Mouse (Mus musculus): ENCODE data around the gene Rasl10b.
A peak's percentile ranks its signal among the peaks of the same experiment; 100 is the strongest.

Rasl10b gene

GRCm38 (mm10) chr11:83409087-83409754 is at the start of gene Rasl10b:
Rasl10b (plus strand) TSS chr11:83409137.
- peak; percentile 86 for DNase-seq

- no peak for DNase-seq
Observed at GRCm38 (mm10) chr11:83364656-83365055, 44.3 kb upstream of the Rasl10b start.

DNA sequence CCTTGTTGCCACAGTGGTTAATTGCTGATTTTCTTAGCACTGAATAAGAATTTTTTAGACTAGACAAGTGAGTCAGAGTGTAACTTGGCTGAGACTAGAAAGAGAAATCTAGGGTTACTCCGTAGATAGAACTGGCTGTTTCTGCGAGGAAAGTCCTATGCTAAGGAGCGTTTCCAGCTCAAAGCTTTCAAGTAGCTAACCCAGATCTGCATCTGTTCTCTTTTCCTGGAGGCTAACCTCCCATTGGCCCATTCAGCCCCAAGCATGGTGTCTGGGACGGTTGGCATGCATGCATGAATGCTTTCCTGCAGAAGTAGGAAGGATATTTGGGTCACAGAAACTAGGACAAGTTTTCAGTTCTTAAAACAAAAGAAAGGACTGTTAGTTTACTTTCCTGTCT is 37.7 kb upstream of the Rasl10b start:
- peak; percentile 96 for DNase-seq

DNA sequence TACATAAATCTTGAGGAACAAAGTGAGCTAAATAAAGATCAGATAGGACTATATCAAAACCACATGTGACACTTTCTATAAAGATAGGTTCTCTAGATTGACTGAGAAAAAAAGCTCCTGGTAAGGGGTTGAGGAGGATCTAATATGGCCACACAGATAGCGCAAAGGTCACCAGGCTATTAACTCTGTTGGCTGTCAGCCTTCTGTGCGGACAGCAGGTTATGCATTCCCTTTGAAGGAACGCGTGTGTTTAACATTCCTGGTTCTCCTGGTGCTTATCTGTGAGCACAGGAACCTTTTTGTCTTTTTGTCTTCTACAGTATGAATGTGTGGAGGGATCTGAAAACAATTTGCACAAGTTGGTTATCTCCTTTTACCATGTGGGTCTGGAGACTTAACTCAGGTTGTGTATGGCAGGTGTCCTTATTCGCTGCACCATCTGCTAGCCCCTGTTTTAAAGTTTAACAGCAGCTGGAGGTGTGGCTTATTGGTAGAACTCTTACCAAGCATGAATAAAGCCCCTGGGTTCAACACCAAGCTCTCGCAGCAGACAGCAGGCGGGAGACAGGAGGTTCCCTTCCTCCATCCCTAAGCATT is 29.1 kb upstream of the Rasl10b start:
- DNase-seq = no peak

GRCm38 (mm10) chr11:83382876-83383531 is 25.9 kb upstream of the Rasl10b start:
- DNase-seq = no peak

- DNase-seq = no peak
Observed at GRCm38 (mm10) chr11:83383532-83383887, 25.4 kb upstream of the Rasl10b start.

GRCm38 (mm10) chr11:83393062-83393461 is 15.9 kb upstream of the Rasl10b start:
- DNase-seq = no peak

- DNase-seq = peak; percentile 77
Observed at GRCm38 (mm10) chr11:83394802-83395439, 14.0 kb upstream of the Rasl10b start.

- no peak for DNase-seq
Observed at GRCm38 (mm10) chr11:83397626-83398025, 11.3 kb upstream of the Rasl10b start.

GRCm38 (mm10) chr11:83398724-83399123 is 10.2 kb upstream of the Rasl10b start:
- DNase-seq = no peak

- DNase-seq = no peak
Observed at GRCm38 (mm10) chr11:83403787-83404186, 5.2 kb upstream of the Rasl10b start.

GRCm38 (mm10) chr11:83406391-83406790 is 2.5 kb upstream of the Rasl10b start:
- DNase-seq = no peak

DNA sequence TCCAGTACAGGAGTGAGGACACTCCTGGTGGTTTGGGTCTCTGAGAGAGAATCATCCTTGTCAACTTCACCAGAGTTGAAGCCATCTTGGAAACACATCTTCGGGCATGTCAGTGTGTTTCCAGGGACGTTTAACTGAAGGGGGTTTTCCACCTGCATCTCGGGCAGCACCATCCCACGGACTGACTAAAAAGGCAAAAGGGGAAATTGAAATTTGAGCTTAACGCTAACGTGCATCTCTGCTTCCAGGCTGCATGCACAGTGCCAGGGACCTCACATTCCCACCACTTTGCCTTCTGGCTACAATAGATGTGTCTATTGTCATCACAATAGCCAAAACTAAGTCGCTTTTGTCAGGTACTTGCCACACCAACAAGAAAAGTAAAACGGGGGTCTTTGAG is 695 bp upstream of the Rasl10b start:
- DNase-seq = no peak

DNA sequence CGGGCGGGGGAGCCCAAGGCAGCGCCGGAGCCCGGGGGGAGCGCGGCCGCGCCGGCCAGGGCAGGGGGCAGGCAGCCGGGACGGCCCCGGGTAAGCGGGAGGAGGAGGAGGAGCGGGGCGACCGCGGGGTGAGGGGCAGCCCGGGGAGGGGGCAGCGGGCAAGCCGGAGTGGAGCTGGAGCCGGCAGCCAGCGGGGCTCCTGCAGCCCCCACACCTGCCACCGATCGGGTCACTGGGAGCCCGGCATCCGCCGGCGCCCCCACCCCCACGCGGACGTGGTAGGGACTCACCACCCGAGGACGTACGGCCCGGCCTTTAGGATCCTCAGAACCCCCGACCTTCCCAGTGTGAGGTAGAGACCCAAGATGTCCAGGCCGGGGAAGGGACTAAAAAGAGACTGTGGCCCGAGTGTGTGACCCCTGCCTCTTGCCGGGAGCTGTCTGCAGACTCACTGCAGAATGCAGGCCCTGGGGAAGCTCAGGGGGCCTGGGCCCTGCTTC is 905 bp downstream of the Rasl10b start:
- DNase-seq = no peak

DNA sequence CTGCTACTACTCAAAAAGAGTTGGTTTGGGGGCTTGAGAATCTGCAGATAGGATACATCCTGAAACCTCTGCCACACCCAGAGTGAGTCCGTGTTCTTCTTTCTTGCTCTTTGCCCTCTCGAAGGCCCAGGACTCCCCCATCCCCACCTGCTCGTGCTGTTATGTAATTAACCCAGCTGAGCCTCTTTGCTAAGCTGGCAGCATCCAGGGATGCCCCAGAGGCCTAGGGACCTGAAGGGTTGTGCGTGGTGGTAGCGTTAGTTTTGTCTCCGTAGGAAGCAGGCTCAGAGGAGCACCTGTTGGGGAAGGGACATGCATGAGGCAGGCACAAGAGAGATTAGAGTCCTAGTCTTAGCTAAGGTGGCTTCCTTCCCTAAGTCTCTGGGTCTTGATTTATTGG is 1.6 kb downstream of the Rasl10b start:
- peak; percentile 42 for DNase-seq

DNA sequence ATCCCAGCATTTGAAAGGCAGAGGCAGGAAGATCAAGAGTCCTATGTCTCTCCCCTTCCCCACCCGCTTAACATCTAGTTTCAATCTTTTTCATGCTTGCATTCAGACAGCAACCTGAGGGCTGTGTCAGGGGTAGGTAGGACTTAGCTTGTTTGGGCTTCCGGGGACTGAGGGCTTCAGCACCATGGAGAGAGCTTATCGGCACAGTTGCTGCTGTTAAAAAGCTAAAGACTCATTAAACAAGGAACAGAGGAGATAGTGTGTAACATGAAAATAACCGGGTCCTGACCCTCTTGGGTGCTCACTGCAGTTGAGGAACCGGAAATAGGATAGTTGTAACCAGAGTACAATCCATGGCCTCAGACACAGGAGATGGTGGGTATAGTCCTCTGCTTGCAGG is 8.1 kb downstream of the Rasl10b start:
- peak; percentile 80 for DNase-seq

DNA sequence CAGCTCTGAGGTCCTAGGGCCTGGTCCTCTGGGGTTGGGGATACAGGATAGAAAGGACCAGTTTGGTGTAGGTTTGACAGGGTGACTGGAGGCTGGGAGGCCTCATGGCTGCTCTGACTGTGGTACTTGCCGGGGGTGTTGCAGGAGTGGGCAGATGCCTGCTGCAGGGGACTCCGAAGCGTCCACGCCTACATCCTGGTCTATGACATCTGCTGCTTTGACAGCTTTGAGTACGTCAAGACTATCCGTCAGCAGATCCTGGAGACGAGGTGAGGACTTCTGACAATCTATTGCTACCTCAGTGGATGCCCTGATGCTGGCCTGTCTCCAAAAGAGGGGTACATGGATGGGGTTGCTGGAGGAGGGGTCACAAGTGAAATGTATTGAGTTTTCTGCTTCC is 8.8 kb downstream of the Rasl10b start:
- DNase-seq = no peak

- peak; percentile 54 for DNase-seq
Observed at GRCm38 (mm10) chr11:83418566-83418965, 9.6 kb downstream of the Rasl10b start.

DNA sequence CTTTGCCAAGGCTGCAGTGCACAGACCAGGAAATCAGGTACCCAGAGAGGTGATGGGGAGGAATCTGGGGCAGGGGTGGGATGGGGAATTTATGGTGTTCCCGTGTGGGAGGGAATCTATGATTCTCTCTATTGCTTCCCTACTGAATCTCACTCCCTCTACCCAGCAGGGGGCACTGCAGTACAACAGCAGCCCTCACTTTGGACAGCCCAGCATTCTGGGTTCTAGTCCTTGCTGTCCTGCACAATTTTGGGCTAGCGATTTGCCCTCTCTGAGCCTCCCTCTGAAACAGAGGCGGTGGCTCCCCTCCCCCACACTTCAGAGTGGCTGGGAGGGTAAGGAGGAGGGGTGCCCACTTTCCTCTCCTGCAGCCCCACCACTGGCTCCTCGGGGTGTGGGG is 11.4 kb downstream of the Rasl10b start:
- peak; percentile 62 for DNase-seq

DNA sequence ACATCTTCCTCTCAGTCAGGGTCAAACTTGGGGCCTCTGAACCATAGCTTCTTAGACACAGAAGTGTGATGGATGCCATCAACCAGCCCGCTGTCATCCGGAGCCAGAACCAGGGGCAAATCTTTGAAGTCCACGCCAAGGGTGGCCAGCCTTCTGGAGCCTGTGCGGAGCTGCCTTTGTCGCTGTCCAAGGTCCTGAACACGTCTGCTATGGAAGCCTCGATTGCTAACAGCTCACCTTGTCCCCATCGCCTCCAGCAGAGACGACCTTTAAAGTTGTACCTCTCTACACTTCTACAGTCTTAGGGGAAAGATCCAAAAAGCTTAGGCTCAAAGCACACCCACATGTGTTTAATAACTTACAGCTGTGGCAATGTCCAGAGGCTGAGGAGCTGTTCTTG is 12.4 kb downstream of the Rasl10b start:
- peak; percentile 68 for DNase-seq

DNA sequence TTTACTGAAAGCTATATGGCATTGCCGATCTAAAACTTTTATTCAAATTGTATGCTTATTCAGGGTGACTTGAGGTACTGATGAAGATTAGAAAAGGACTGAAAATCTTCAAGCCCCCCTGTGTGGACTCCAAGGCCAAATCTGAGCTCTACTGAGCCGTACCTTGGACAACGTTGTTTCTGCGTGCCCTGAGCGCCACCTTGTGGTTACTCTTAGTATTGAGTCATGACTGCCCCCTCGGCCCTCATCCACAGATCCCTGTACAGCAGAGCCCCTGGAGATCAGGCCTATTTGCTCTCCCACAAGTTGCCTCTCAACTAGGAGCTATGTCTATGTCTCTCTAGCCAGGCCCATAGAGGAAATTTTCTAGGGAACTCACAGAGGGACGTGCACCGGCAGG is 15.7 kb downstream of the Rasl10b start:
- DNase-seq = peak; percentile 87

- no peak for DNase-seq
Observed at GRCm38 (mm10) chr11:83426964-83427363, 18.0 kb downstream of the Rasl10b start.

DNA sequence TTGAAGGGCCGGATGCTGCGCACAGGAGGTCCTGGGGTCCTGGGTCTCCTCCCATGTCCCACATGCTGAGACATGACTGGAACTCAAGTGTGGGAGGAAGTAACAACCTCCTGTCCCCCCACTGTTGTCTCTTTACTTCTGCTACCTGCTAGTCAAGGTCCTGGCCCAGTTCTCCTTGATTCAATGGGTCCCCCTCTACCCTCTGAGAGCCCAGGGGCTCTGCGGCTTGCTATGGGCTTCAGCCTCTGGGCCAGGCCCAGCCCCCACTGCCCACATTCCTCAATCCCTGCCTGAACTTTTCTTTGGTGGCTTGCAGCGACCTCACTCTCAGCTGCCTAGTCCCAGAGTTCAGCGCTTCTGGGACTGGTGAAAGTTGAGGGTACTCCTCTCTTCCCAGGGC is 20.4 kb downstream of the Rasl10b start, which contains the start of gene Gas2l2:
Gas2l2 (minus strand) TSS at position 101 of the 400 bp plus-strand sequence.
- no peak for DNase-seq

- DNase-seq = no peak
Observed at GRCm38 (mm10) chr11:83432533-83432932, 23.6 kb downstream of the Rasl10b start.

Measured in retina, postnatal 1 day (tissue).